Mouse (Mus musculus): ENCODE measurements around the gene Pkp1. TPM values are rescaled to one million over a fixed set of nuclear protein-coding genes. Genes with fewer than 3 reads are reported as not detected.

Gene Pkp1
- total and polyA plus RNA-seq, 2 experiments from 2014 or later, result 0.09 to 0.58 TPM

- H3K4me3 ChIP-seq (ENCODE audit: low read length), result no peak overlapping the region
- no peak overlapping the region for H3K9ac ChIP-seq (replicated peaks; ENCODE audit: low read length)
- DNase-seq (ENCODE audit: low spot score) (no peak), ATAC-seq (no peak)
- H3K9me3 ChIP-seq (ENCODE audit: low read length), result no peaks in the 10 kb centered on the region
- TF ChIP-seq CTCF (IDR thresholded peaks at IDR 0.05; ENCODE audit: low read depth), result no peak
- no peaks in the 10 kb centered on the region for H3K4me1 ChIP-seq (ENCODE audit: insufficient read depth, low read length)
- H3K27me3 ChIP-seq (ENCODE audit: insufficient read depth, low read length), result no peaks in the 10 kb centered on the region
- H3K4me2 ChIP-seq (ENCODE audit: low read depth, low read length), result no peak overlapping the region
- no peaks in the 10 kb centered on the region for H3K36me3 ChIP-seq (ENCODE audit: insufficient read depth, low read length)
- WGBS, result 87% methylated on average over 10 of the region's 10 CpGs
- H3K27ac ChIP-seq, result no peak overlapping the region
Observed at GRCm38 (mm10) chr1:135843519-135844262, 75.3 kb downstream of the Pkp1 start.

GRCm38 (mm10) chr1:135840675-135841395, 78.2 kb downstream of the Pkp1 start:
- ATAC-seq, result no peak
- Histone ChIP-seq H3K27ac (no peak overlapping the region), H3K27me3 (ENCODE audit: insufficient read depth, low read length) (no peaks in the 10 kb centered on the region), H3K9ac (replicated peaks; ENCODE audit: low read length) (no peak overlapping the region), H3K4me3 (ENCODE audit: low read length) (no peak overlapping the region), H3K36me3 (ENCODE audit: insufficient read depth, low read length) (no peaks in the 10 kb centered on the region), H3K9me3 (ENCODE audit: low read length) (no peaks in the 10 kb centered on the region), H3K4me2 (ENCODE audit: low read depth, low read length) (no peak overlapping the region), H3K4me1 (ENCODE audit: insufficient read depth, low read length) (no peaks in the 10 kb centered on the region)
- 68% methylated on average over 15 of the region's 15 CpGs for WGBS
- TF ChIP-seq CTCF (IDR thresholded peaks at IDR 0.05; ENCODE audit: low read depth), result no peak
- no peak for DNase-seq (ENCODE audit: low spot score)

GRCm38 (mm10) chr1:135839065-135839464, 79.9 kb downstream of the Pkp1 start:
- no peak for DNase-seq (ENCODE audit: low spot score)
- no peaks in the 10 kb centered on the region for H3K4me1 ChIP-seq (ENCODE audit: insufficient read depth, low read length)
- no peaks in the 10 kb centered on the region for H3K9me3 ChIP-seq (ENCODE audit: low read length)
- no peaks in the 10 kb centered on the region for H3K27me3 ChIP-seq (ENCODE audit: insufficient read depth, low read length)
- no peak overlapping the region for H3K27ac ChIP-seq
- ATAC-seq, result no peak
- TF ChIP-seq CTCF (IDR thresholded peaks at IDR 0.05; ENCODE audit: low read depth), result no peak
- 88% methylated on average over 6 of the region's 6 CpGs for WGBS
- H3K36me3 ChIP-seq (ENCODE audit: insufficient read depth, low read length), result no peaks in the 10 kb centered on the region
- H3K9ac ChIP-seq (replicated peaks; ENCODE audit: low read length), result no peak overlapping the region
- no peak overlapping the region for H3K4me3 ChIP-seq (ENCODE audit: low read length)
- H3K4me2 ChIP-seq (ENCODE audit: low read depth, low read length), result no peak overlapping the region

GRCm38 (mm10) chr1:135838626-135839025, 80.4 kb downstream of the Pkp1 start:
- ATAC-seq (no peak), DNase-seq (ENCODE audit: low spot score) (no peak)
- no peak for TF ChIP-seq CTCF (IDR thresholded peaks at IDR 0.05; ENCODE audit: low read depth)
- Histone ChIP-seq H3K27me3 (ENCODE audit: insufficient read depth, low read length) (no peaks in the 10 kb centered on the region), H3K9me3 (ENCODE audit: low read length) (no peaks in the 10 kb centered on the region), H3K9ac (replicated peaks; ENCODE audit: low read length) (no peak overlapping the region), H3K27ac (no peak overlapping the region), H3K4me3 (ENCODE audit: low read length) (no peak overlapping the region), H3K4me2 (ENCODE audit: low read depth, low read length) (no peak overlapping the region), H3K36me3 (ENCODE audit: insufficient read depth, low read length) (no peaks in the 10 kb centered on the region), H3K4me1 (ENCODE audit: insufficient read depth, low read length) (no peaks in the 10 kb centered on the region)
- 44% methylated on average over 4 of the region's 4 CpGs for WGBS

- DNase-seq (ENCODE audit: low spot score) (no peak), ATAC-seq (no peak)
- Histone ChIP-seq H3K4me1 (ENCODE audit: insufficient read depth, low read length) (no peaks in the 10 kb centered on the region), H3K4me2 (ENCODE audit: low read depth, low read length) (no peak within 1 kb of the TSS), H3K9me3 (ENCODE audit: low read length) (no peaks in the 10 kb centered on the region), H3K27ac (no peak within 1 kb of the TSS), H3K9ac (replicated peaks; ENCODE audit: low read length) (no peak within 1 kb of the TSS), H3K36me3 (ENCODE audit: insufficient read depth, low read length) (no peaks in the 10 kb centered on the region), H3K27me3 (ENCODE audit: insufficient read depth, low read length) (no peaks in the 10 kb centered on the region), H3K4me3 (ENCODE audit: low read length) (no peak within 1 kb of the TSS)
- WGBS, result 49% methylated on average over 9 of the region's 9 CpGs
- TF ChIP-seq CTCF (IDR thresholded peaks at IDR 0.05; ENCODE audit: low read depth), result no peak
Observed at GRCm38 (mm10) chr1:135835716-135836483, 83.1 kb downstream of the Pkp1 start, which contains the start of gene Tnnt2. Gene Tnnt2, plus strand, starts transcription at chr1:135836354.

- TF ChIP-seq CTCF (IDR thresholded peaks at IDR 0.05; ENCODE audit: low read depth), result no peak
- Histone ChIP-seq H3K9me3 (ENCODE audit: low read length) (no peaks in the 10 kb centered on the region), H3K9ac (replicated peaks; ENCODE audit: low read length) (no peak overlapping the region), H3K27me3 (ENCODE audit: insufficient read depth, low read length) (no peaks in the 10 kb centered on the region), H3K4me1 (ENCODE audit: insufficient read depth, low read length) (no peaks in the 10 kb centered on the region), H3K4me2 (ENCODE audit: low read depth, low read length) (no peak overlapping the region), H3K36me3 (ENCODE audit: insufficient read depth, low read length) (no peaks in the 10 kb centered on the region), H3K4me3 (ENCODE audit: low read length) (no peak overlapping the region), H3K27ac (no peak overlapping the region)
- 77% methylated on average over 8 of the region's 8 CpGs for WGBS
- DNase-seq (ENCODE audit: low spot score), result no peak
- no peak for ATAC-seq
Observed at GRCm38 (mm10) chr1:135834983-135835382, 84.0 kb downstream of the Pkp1 start.

All from hindbrain, postnatal 0 days (tissue).